Mouse (Mus musculus) midbrain, embryonic 11.5 days (tissue): ENCODE measurements around the gene Cog4. TPM values are rescaled to one million over a fixed set of nuclear protein-coding genes. Genes with fewer than 3 reads are reported as not detected.

ENCODE experiments used
- ATAC-seq: fragments of 200-750 bp; cut with Nextera tagmentation; 2 replicates; pipeline ENCODE4 v1.8.0; 2017; ENCODE audit warnings: moderate TSS enrichment, moderate library complexity; ENCODE audit not compliant: low FRiP score
- DNase-seq: peaks from one replicate; pipeline ENCODE4 v3.0.0; 2015; ENCODE audit warnings: low spot score; ENCODE audit errors: missing footprints
- H3K27ac ChIP-seq: fragments of 300-500 bp; sonication (generic); 2 replicates; pipeline ENCODE4 v1.5.1; 2014; ENCODE audit warnings: low read depth, low read length
- H3K27me3 ChIP-seq: fragments of 300-500 bp; sonication (generic); 2 replicates; pipeline ENCODE4 v1.6.1; 2014; ENCODE audit warnings: mild to moderate bottlenecking, low read length, moderate library complexity, mixed read lengths; ENCODE audit not compliant: control insufficient read depth, insufficient read depth
- H3K36me3 ChIP-seq: fragments of 300-500 bp; sonication (generic); 2 replicates; pipeline ENCODE4 v1.6.1; 2014; ENCODE audit warnings: mild to moderate bottlenecking, low read length, moderate library complexity, mixed read lengths; ENCODE audit not compliant: control insufficient read depth, insufficient read depth
- H3K4me1 ChIP-seq: fragments of 300-500 bp; sonication (generic); 2 replicates; pipeline ENCODE4 v1.6.1; 2014; ENCODE audit warnings: low read length; ENCODE audit not compliant: control insufficient read depth, insufficient read depth
- H3K4me2 ChIP-seq: fragments of 300-500 bp; sonication (generic); 2 replicates; pipeline ENCODE4 v1.6.1; 2014; ENCODE audit warnings: mild to moderate bottlenecking, moderate library complexity
- H3K4me3 ChIP-seq: fragments of 300-500 bp; sonication (generic); 2 replicates; pipeline ENCODE4 v1.5.1; 2014; ENCODE audit warnings: low read depth, low read length
- H3K9ac ChIP-seq: fragments of 300-500 bp; sonication (generic); 2 replicates; pipeline ENCODE4 v1.6.1; 2014; ENCODE audit warnings: low read length
- H3K9me3 ChIP-seq: fragments of 300-500 bp; sonication (generic); 2 replicates; pipeline ENCODE4 v1.6.1; 2016; ENCODE audit warnings: low read length; ENCODE audit not compliant: control insufficient read depth
- WGBS: fragments of 180-500 bp; shearing (Covaris S2); extraction: QIAGEN DNeasy Blood & Tissue Kit; methylation state at CpG from one replicate; pipeline ENCODE4 v1.1.7; 2014; 5-methylcytosine and 5-hydroxymethylcytosine counted together
- polyA plus RNA-seq: library from polyadenylated mRNA; unstranded; fragments of >200 nt; fragmentation: Nextera tagmentation; extraction: Ambion mirVana; gene quantifications from 2 replicates; pipeline ENCODE4 v1.2.1, GENCODE M21; 2014

Gene Cog4
- polyA plus RNA-seq, 1 experiment from 2014 or later = 65.3 TPM

DNA sequence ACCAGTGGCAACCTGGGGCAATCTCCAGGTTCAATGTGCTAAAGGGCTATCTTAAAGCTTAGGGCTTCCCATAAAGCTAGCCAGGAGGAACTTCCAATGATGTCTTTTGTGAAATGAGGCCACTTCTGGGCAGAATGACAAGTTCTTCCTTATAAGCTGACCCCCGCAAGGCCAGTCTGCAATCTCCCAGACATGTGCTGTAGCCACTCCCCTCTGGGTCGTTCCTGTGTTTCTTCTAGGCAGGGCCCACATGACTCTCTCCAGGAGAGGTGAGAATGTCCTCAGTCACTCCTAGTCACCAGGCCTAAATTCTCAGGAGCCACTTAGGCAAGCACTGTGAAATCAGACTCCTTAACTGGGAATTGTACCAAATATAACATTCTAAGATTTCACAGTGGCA, 36.6 kb upstream of the Cog4 start:
- Histone ChIP-seq H3K4me2 (no peak overlapping the region), H3K27ac (no peak overlapping the region), H3K9me3 (no peaks in the 10 kb centered on the region), H3K4me3 (no peak overlapping the region), H3K4me1 (no peaks in the 10 kb centered on the region), H3K27me3 (no peaks in the 10 kb centered on the region), H3K36me3 (peaks cover 41% of the 10 kb centered on the region), H3K9ac (no peak overlapping the region)
- 72% methylated on average over 2 of the region's 2 CpGs for whole genome bisulfite sequencing
- peak; percentile 85 for DNase-seq
- no peak for ATAC-seq

DNA sequence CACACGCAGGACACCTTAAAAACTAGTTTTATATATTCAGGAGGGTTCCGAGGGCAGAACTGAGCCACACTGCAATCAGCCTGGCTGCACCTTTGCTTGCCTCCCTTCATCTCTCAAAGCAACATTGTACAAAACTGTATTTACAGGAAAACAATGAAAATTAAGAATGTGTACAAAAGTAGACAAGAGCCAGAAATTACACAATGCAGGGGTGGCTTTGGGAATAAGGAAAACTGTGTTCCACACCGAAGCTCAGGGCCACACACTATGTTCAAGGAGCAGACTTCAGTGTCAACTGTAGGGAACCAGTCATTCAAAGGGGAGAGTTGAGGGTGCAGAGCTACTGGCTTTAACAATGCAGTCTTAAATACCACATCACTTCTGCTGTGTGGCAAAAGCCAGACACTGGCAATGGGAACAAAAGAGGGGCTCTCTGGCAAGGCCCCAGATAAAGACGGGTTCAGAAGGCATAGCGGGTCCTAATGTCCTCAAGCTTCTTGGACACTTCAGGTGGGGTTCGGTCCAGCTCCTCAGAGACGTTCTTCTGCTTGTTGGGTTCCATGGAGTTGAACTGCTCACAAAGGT, 35.8 kb upstream of the Cog4 start:
- Histone ChIP-seq H3K36me3 (peaks cover 46% of the 10 kb centered on the region), H3K9me3 (no peaks in the 10 kb centered on the region), H3K4me2 (no peak overlapping the region), H3K27me3 (no peaks in the 10 kb centered on the region), H3K4me3 (no peak overlapping the region), H3K4me1 (no peaks in the 10 kb centered on the region), H3K27ac (no peak overlapping the region), H3K9ac (no peak overlapping the region)
- WGBS = 94% methylated on average over 7 of the region's 7 CpGs
- ATAC-seq (no peak), DNase-seq (no peak)

DNA sequence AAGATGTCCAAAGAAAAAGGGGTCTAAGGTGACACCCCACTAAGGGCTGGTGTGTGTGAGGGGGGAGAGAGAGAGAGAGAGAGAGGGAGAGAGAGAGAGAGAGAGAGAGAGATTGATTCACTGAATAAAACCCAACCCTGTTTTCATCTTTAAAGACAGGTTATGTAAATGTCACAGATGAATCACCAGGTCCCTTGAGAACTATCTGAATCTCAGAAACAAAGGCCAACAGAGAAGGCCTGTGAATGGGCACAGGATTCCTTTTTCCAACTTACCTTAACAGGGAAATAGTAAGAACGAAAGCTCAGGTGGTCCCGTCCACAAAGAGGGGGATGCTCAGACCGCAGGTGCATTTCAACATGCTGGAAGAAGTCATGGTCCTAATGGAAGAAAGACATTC, 35.3 kb upstream of the Cog4 start:
- no peaks in the 10 kb centered on the region for H3K4me1 ChIP-seq
- no peak overlapping the region for H3K9ac ChIP-seq
- WGBS = 97% methylated on average over 3 of the region's 3 CpGs
- peaks cover 51% of the 10 kb centered on the region for H3K36me3 ChIP-seq
- H3K9me3 ChIP-seq = no peaks in the 10 kb centered on the region
- H3K4me2 ChIP-seq = no peak overlapping the region
- no peak overlapping the region for H3K27ac ChIP-seq
- H3K4me3 ChIP-seq = no peak overlapping the region
- no peak for ATAC-seq
- H3K27me3 ChIP-seq = no peaks in the 10 kb centered on the region
- no peak for DNase-seq

DNA sequence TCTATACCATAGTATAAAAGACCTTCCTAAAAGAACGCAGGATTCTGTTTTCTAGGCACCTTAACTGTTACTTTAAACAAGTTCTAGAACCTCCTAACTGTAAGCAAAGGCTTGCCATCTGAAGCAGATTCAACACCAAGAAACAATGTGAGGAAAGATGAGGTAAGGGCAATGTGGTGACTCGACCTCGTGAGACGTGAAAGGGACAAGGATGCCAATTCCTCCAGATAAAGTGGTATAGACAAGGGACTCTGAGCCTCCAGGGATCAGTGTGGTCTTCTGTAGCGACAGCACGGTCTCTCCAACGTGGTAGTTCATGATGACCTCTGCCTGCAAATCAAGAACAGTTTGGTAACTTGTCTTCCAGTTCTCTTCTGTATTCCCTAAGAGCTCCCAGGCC, 34.6 kb upstream of the Cog4 start:
- H3K9me3 ChIP-seq = no peaks in the 10 kb centered on the region
- H3K27me3 ChIP-seq = no peaks in the 10 kb centered on the region
- no peak overlapping the region for H3K9ac ChIP-seq
- no peak overlapping the region for H3K4me2 ChIP-seq
- ATAC-seq = no peak
- 93% methylated on average over 7 of the region's 7 CpGs for WGBS
- no peak overlapping the region for H3K4me3 ChIP-seq
- no peaks in the 10 kb centered on the region for H3K4me1 ChIP-seq
- DNase-seq = peak; percentile 79
- H3K27ac ChIP-seq = no peak overlapping the region
- peaks cover 55% of the 10 kb centered on the region for H3K36me3 ChIP-seq

DNA sequence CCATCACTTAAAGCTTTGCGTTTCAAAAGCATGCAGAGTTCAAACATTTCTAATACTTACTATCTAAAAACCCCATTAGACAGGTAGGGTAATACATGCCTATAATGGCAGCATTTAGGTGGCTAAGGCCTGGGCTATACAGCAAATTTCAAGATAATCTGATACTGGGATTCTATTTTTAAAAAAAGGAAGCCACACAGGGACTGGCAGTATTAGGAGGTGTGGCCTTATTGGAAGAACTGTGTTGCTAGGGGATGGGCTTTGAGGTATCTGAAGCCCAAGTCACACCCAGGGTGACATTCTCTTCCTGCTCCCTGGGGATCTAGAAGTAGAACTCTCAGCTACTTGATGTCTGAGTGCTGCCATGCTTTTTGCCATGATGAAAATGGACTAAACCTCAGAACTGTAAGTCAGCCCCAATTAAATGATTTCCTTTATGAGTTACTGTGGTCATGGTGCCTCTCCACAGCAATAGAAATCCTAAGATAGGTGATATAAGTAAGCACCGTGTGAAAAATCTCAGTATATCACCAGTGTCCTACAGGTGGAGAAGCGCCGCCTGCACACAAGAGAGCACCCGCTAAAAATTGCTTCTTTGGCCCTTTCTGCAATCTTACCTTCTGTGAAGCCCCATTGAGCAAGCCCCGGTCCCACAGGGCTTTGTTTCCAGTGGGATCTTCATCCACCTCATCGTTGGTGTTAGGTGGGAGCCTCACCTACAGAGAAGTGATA, 33.9 kb upstream of the Cog4 start:
- 96% methylated on average over 7 of the region's 7 CpGs for WGBS
- H3K36me3 ChIP-seq = peaks cover 59% of the 10 kb centered on the region

DNA sequence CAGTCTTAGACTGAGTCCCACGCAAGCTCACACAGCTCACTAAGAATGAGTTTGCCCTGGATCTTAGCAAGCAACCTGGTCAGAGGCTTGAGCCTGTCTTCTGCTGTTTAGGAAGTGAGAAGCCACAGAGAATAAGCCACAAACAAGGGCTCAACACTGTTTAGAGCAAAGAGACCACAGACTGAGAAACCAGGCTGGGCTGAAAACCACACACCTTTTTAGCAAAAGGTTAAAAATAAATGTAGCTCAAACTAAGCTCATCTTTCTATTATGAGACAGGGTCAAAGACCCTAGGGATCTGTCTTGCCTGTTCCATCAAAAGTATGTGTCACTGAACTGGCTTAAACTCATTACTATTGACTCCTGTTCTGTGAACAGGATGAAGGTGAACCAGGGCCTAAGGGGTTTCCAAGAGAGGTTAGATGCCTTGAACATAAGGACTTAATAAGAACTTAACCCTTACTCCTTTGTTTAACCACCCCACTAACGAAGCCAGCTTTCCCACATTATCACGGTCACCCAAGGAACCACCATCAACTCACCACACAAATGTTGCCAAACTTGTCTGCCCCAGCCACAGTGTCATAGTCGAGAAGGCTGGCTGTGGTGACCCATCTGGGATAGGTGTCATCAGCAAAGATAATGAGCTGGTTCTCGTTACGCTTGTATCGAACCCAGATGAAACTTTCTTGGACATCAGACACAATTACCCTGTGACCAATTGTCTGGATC, 33.2 kb upstream of the Cog4 start:
- Histone ChIP-seq H3K27me3 (no peaks in the 10 kb centered on the region), H3K4me2 (no peak overlapping the region), H3K4me3 (no peak overlapping the region), H3K9ac (no peak overlapping the region), H3K36me3 (peaks cover 63% of the 10 kb centered on the region), H3K4me1 (no peaks in the 10 kb centered on the region), H3K9me3 (no peaks in the 10 kb centered on the region), H3K27ac (no peak overlapping the region)
- 94% methylated on average over 7 of the region's 7 CpGs for WGBS
- ATAC-seq (no peak), DNase-seq (peak; percentile 78)

More for the DNA sequence above, 33.9 kb upstream of the Cog4 start:
- no peak overlapping the region for H3K9ac ChIP-seq
- no peak overlapping the region for H3K4me3 ChIP-seq
- DNase-seq (peak; percentile 83), ATAC-seq (no peak)
- H3K4me2 ChIP-seq = no peak overlapping the region
- H3K4me1 ChIP-seq = no peaks in the 10 kb centered on the region
- no peaks in the 10 kb centered on the region for H3K9me3 ChIP-seq
- H3K27me3 ChIP-seq = no peaks in the 10 kb centered on the region
- no peak overlapping the region for H3K27ac ChIP-seq

DNA sequence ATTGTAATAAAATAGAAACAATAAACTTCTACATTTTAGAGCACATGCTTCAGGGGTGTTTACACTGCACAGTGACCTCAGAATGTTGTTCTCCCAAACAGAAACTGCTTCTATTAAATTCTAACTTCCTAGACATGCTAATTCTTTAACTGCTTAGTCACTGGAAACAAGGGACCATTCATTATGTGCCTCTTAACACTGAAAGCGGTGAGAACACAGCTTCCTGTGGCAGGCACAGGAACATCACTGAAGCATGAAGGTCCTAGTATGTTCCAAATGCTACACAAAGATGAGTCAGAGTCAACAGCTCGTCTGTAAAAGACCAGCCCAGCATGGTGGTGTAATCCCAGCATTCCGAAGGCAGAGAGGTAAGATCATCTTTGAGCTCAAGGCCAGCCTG, 31.1 kb upstream of the Cog4 start:
- no peak overlapping the region for H3K4me2 ChIP-seq
- WGBS = 85% methylated on average over 3 of the region's 3 CpGs
- H3K9me3 ChIP-seq = no peaks in the 10 kb centered on the region

DNA sequence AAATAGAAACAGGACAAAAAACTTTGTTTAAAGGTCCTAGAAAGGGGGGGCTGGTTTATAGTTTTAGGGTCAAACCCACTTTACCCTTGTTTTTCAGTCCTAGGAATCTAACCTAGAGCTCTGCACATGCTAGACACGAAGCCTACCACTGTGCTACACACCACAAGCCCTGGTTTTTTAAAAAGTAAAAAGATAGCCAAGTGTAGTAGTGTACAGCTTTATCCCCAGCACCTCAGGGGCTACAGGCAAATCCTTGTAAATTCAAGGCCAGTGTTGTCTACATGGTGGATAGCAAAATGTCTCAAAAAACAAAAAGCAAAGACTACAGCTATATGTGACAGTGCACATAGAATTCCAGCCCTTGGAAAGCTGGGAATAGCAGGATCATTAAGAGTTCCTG, 29.4 kb upstream of the Cog4 start:
- Histone ChIP-seq H3K36me3 (peaks cover 73% of the 10 kb centered on the region), H3K9ac (no peak overlapping the region), H3K27me3 (no peaks in the 10 kb centered on the region), H3K4me2 (no peak overlapping the region), H3K4me1 (no peaks in the 10 kb centered on the region), H3K27ac (no peak overlapping the region), H3K9me3 (no peaks in the 10 kb centered on the region), H3K4me3 (no peak overlapping the region)
- ATAC-seq = no peak
- DNase-seq = peak; percentile 82
- WGBS = 94% methylated on average over 1 of the region's 1 CpGs

More for the DNA sequence above, 31.1 kb upstream of the Cog4 start:
- H3K9ac ChIP-seq = no peak overlapping the region
- DNase-seq = peak; percentile 83
- no peak overlapping the region for H3K4me3 ChIP-seq
- H3K36me3 ChIP-seq = peaks cover 76% of the 10 kb centered on the region
- ATAC-seq = no peak
- no peaks in the 10 kb centered on the region for H3K4me1 ChIP-seq
- H3K27me3 ChIP-seq = no peaks in the 10 kb centered on the region
- no peak overlapping the region for H3K27ac ChIP-seq

DNA sequence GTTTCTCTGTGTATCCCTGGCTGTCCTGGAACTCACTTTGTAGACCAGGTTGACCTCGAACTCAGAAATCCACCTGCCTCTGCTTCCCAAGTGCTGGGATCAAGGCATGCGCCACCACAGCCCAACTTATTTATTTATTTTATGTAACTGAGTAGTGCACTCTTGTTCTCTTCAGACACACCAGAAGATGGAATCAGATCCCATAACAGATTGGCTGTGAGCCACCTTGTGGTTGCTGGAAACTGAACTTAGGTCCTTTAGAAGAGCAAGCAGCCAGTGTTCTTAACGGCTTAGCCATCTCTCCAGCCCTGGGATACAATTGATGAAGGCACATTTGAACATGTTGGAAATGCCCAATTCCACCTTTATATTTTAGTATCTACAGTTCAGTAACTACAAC, 27.8 kb upstream of the Cog4 start:
- 88% methylated on average over 3 of the region's 3 CpGs for WGBS
- H3K9me3 ChIP-seq = no peaks in the 10 kb centered on the region
- H3K36me3 ChIP-seq = peaks cover 67% of the 10 kb centered on the region
- H3K4me2 ChIP-seq = no peak overlapping the region
- ATAC-seq = no peak
- no peak overlapping the region for H3K9ac ChIP-seq
- H3K4me3 ChIP-seq = no peak overlapping the region
- no peaks in the 10 kb centered on the region for H3K4me1 ChIP-seq
- no peaks in the 10 kb centered on the region for H3K27me3 ChIP-seq
- DNase-seq = no peak
- no peak overlapping the region for H3K27ac ChIP-seq
